Mouse (Mus musculus): ENCODE results near the gene Phex.

The Phex gene

GRCm38 (mm10) chrX:157307411-157307810 lies 107.7 kb downstream of the Phex start:
- DNase-seq (ENCODE audit: low spot score in 2 of 2): no peak

DNA sequence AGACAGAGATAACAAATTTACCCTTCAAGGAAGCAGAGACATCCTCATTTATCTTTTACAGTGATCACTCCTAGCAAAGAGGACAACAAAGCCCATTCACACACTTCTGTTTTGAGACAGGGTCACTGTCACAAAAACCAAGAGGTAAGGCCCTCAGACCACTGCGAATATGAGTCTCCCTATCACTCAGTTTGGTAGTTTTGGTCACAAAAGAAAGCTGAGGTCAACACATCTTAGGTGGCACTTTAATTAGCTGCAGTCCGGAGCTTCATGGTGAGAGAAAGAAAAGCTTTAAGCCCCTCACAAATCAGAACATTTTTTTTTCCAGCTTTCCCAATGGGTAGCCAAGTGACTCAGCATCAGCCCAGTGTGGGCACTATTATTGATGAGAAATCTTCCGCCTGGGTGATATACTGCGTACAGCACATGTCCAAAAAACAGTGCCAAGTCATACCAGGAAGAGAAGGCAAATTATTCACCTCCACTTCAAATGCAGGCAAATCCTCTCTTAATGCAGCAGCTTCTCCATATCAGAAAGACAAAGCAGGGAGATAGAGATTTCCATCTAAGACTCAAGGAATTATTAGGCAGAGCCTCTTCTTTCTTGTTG lies 108.2 kb downstream of the Phex start:
- no peak for DNase-seq (ENCODE audit: low spot score in 2 of 2)

- no peak for DNase-seq (ENCODE audit: low spot score in 2 of 2)
Measured at GRCm38 (mm10) chrX:157305852-157306232, 109.3 kb downstream of the Phex start.

GRCm38 (mm10) chrX:157305193-157305851 lies 109.8 kb downstream of the Phex start:
- DNase-seq (ENCODE audit: low spot score in 2 of 2): no peak

DNA sequence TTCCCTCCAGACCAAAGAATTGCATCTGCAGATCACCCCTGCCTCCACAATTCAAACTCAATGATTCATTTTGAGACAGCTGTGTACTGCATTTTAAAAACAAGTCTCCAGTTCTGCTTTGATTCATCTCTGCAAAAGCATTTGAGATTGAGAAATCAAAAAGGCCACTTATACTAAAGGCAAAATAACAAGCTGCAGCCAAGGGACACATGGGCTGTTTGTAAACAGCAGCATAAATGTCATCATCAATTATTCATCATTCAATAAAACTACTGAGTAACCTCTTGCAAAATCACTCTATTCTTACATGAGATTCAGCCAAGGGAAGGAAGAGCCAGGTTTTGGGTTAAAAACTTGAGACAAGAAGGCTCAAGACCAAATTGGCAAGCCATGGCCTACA lies 122.7 kb downstream of the Phex start:
- DNase-seq (ENCODE audit: low spot score in 2 of 2): no peak

- no peak for DNase-seq (ENCODE audit: low spot score in 2 of 2)
Measured at GRCm38 (mm10) chrX:157276581-157276980, 138.5 kb downstream of the Phex start.

DNA sequence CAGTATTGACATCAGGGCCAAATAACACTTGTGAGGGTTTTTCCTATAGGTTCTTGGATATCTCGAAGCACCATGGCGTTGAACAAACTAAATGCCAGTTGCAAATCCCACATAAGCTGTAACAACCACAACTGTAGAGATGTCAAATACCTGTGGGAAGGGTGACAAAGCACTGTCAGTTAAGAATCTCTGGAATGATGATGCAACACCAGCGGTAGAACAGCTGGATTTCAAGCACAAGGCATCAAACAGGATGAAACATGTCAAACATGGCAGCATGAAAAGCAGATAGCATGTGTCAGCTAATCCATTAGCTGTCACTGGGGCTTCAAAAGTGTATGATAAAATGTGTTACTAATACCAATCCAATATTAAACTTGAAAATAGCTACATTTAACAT lies 141.8 kb downstream of the Phex start:
- DNase-seq (ENCODE audit: low spot score in 2 of 2): no peak

GRCm38 (mm10) chrX:157271609-157272008 lies 143.5 kb downstream of the Phex start:
- DNase-seq (ENCODE audit: low spot score in 2 of 2): no peak

DNA sequence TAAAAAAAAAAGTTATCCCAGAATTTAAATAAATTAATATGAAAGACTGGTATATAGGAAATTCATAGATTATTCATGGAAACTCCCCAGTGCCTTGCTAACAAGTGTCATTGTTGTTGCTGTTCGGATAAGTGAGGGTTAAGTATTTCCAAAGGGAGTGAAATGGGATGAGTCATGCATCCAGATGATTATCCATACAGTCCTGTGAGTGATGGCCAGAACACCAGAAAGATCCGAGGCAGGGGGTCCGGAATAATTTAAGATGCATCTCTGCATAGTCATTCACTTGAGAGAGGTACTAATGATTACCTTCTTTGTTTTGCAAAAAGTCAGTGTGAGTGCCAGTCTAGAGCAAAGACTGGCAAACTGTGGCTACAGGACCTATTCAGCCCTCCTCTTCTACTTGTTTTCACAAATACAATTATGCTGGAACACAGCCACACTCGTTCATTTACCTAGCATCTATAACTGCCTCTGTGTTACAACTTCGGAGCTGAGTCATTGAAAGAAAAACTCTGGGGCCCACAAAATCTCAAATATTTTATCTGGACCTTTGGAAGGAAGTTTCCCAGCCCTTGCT lies 145.3 kb downstream of the Phex start:
- no peak for DNase-seq (ENCODE audit: low spot score in 2 of 2)

DNA sequence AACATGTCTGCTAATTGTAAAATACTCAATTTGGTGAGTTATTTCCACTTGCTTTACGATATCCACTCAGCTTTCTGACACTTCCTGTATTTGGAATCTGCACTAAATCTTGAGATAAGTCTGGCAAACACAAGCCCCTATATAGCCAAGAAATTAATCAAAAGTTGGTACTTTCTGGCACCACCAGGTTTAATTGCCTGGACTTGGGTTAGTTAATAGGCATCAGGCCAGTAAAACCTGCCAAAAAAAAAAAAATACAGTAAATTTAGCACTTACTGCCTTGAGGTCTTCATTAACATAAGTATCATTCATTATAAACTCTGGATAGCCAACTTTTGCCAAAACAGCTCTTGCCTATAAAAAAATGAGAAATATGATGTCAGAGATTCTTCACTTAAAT lies 147.0 kb downstream of the Phex start:
- no peak for DNase-seq (ENCODE audit: low spot score in 2 of 2)

- DNase-seq (ENCODE audit: low spot score in 2 of 2): no peak
Measured at GRCm38 (mm10) chrX:157202736-157203135, 212.4 kb downstream of the Phex start.

- DNase-seq (ENCODE audit: low spot score in 2 of 2): no peak
Measured at GRCm38 (mm10) chrX:157184167-157184566, 230.9 kb downstream of the Phex start.

DNA sequence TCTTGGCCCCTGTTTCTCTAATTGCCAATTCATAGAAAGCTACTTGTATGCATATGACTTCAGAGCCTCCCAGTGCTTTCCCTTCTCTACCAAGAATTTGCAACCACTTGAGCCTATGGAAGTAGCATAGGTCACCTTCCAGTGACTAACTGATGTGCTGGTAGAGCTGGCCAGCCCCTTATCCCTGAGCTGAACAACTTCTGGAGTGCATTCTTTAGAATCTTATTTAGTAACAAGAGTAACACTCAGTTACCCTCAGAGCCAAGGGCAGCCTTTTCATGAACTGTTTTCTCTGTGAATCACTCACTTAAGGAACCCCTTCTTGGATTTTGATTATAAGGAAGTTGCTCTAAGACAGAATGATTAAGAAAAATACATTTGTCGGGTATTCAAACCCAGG lies 234.3 kb downstream of the Phex start:
- DNase-seq (ENCODE audit: low spot score in 2 of 2): no peak

DNA sequence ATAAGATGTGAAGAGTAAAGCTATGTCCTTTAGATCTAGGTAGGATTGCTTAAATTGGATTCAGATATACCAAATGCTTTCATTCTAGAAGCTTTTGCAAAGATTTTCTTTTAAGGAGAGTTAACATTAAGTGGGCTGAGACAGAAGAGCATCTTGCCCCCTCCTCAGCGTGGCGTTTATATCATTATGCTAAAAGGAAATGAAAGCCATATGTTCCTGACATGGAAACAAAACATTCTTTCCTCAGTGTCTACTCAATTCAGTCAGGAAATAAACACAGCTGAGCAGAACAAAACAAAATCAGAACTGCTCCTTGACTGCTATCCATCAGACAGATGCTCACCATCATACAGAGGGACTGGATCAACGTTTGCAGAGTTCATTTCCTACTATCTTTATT lies 251.0 kb downstream of the Phex start:
- DNase-seq (ENCODE audit: low spot score in 2 of 2): no peak

GRCm38 (mm10) chrX:157163394-157163793 lies 251.7 kb downstream of the Phex start:
- no peak for DNase-seq (ENCODE audit: low spot score in 2 of 2)

- no peak for DNase-seq (ENCODE audit: low spot score in 2 of 2)
Measured at GRCm38 (mm10) chrX:157144675-157145074, 270.4 kb downstream of the Phex start.

DNA sequence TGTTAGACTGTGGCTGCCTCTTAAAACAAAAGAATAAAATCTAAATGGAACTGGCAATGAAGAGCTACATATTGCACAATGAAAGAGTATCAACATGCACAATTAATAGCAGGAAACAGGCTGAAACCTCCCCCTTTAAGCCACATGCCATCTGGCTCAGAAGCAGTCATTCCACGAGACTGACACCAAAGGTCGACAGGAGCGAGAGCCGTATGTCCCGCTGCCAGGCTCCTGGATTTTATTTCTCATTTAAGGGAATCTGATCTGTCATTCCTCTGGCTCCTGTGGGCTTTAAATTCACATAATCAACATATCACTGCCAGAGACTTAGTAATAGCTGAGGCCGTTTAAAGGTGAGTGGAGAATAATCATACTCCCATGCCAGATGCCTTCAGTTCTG lies 275.5 kb downstream of the Phex start:
- no peak for DNase-seq (ENCODE audit: low spot score in 2 of 2)

Measured in heart, adult 9 months (tissue).